Mouse (Mus musculus) brown adipose tissue, adult 24 weeks (tissue): ENCODE measurements around the gene Rasgrp4. TPM values are rescaled to one million over a fixed set of nuclear protein-coding genes. Genes with fewer than 3 reads are reported as not detected.
"Not testable (repeated sequence)": the region's sequence is repeated elsewhere in the genome, so short reads cannot be mapped to it uniquely, and the experiment has no call there.

Experiments
- H3K27ac ChIP-seq: fragments of 200-500 bp; replicated peaks from 2 replicates; pipeline ENCODE4 v1.5.1; 2012; ENCODE audit warnings: low read depth, mild to moderate bottlenecking, low read length
- H3K4me1 ChIP-seq: fragments of 200-500 bp; 2 replicates; pipeline ENCODE4 v1.6.1; 2012; ENCODE audit warnings: low read length, mixed read lengths; ENCODE audit not compliant: control insufficient read depth, insufficient read depth, insufficient read length
- H3K4me3 ChIP-seq: fragments of 200-500 bp; 2 replicates; pipeline ENCODE4 v1.5.1; 2012; ENCODE audit warnings: low read depth, mild to moderate bottlenecking, low read length, moderate library complexity; ENCODE audit not compliant: insufficient read depth
- polyA plus RNA-seq: library from polyadenylated mRNA; stranded (reverse); fragments of >200 nt; gene quantifications from 2 replicates; pipeline ENCODE4 v1.2.4, GENCODE M21; 2012; ENCODE audit not compliant: missing spikeins, insufficient read depth, insufficient read length

Rasgrp4 gene
- polyA plus RNA-seq, 1 experiment = 1.0 TPM

GRCm38 (mm10) chr7:29180854-29181236 is 46.2 kb downstream of the Rasgrp4 start:
- Histone ChIP-seq H3K4me1 (peaks cover 4% of the 10 kb centered on the region; the same call in 1 of the 2 replicates), H3K27ac (no peak overlapping the region), H3K4me3 (no peak overlapping the region)

DNA sequence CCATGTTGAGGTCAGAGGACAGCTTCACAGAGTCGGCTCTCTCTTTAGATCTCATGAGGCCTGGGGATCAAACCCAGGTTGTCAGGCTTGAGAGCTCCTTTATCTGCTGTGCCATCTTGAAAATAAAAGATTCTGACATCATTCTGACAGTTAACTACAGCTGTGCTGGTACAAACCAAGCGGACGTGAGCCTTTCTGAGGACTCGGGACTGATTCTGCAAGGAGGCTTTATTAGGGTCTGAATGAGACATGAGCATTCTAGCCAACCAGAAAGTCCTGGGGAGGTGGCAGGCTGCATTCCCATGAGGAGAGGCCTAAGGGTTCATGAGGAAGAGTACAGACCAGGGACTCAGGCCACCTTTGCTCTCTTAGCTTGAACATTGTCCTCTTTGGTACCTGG is 46.7 kb downstream of the Rasgrp4 start:
- not testable (repeated sequence) for H3K27ac ChIP-seq, H3K4me1 ChIP-seq, H3K4me3 ChIP-seq

DNA sequence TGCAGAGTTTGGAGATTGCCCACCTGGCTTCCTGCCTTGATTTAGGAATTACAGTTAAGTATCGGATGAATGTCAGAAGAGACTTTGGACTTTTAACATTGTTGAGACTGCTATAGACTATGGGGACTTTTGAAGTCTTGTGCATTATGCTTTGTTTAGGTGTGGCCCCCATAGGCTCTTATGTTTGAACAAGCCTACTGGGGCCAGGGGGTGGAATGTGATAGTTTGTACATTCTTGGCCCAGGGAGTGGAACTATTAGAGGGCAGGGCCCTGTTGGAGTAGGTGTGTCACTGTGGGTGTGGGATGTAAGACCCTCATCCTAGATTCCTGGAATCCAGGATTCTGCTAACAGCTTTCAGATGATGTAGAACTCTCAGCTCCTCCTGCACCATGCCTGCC is 59.6 kb downstream of the Rasgrp4 start:
- H3K4me3 ChIP-seq, H3K4me1 ChIP-seq, H3K27ac ChIP-seq: not testable (repeated sequence)

GRCm38 (mm10) chr7:29202577-29202976 is 67.9 kb downstream of the Rasgrp4 start:
- H3K4me1 ChIP-seq = no peaks in the 10 kb centered on the region
- no peak overlapping the region for H3K27ac ChIP-seq
- H3K4me3 ChIP-seq = no peak overlapping the region

Other genes starting within 250 kb of the Rasgrp4 start
- 122 and 135 TPM in 2 replicates for gene Actn4, start 172.5 kb upstream of the Rasgrp4 start, polyA plus RNA-seq
- gene Eif3k, start 153.0 kb upstream of the Rasgrp4 start, polyA plus RNA-seq = 165 and 216 TPM in 2 replicates
- 0.63 and 1.4 TPM in 2 replicates for gene Map4k1, start 152.8 kb upstream of the Rasgrp4 start, polyA plus RNA-seq
- gene Ryr1, start 9.7 kb upstream of the Rasgrp4 start, polyA plus RNA-seq = 1.9 and 6.1 TPM in 2 replicates
- gene Fam98c, start 21.4 kb downstream of the Rasgrp4 start, polyA plus RNA-seq = 9.9 and 10.5 TPM in 2 replicates
- gene Ggn, start 35.4 kb downstream of the Rasgrp4 start, polyA plus RNA-seq = not detected in 2 replicates
- gene Spred3, start 35.6 kb downstream of the Rasgrp4 start, polyA plus RNA-seq = 0.32 and 1.2 TPM in 2 replicates
- 302 and 383 TPM in 2 replicates for gene Psmd8, start 45.9 kb downstream of the Rasgrp4 start, polyA plus RNA-seq
- gene Catsperg1, start 79.2 kb downstream of the Rasgrp4 start, polyA plus RNA-seq = 0.58 TPM in 1 of 2 replicates, not detected in the other
- 1.3 and 1.6 TPM in 2 replicates for gene Kcnk6, start 97.7 kb downstream of the Rasgrp4 start, polyA plus RNA-seq
- 72.2 and 79.7 TPM in 2 replicates for gene Yif1b, start 103.5 kb downstream of the Rasgrp4 start, polyA plus RNA-seq
- gene 2200002D01Rik, start 113.6 kb downstream of the Rasgrp4 start, polyA plus RNA-seq = 2.5 TPM in 1 of 2 replicates, not detected in the other
- gene Spint2, start 147.1 kb downstream of the Rasgrp4 start, polyA plus RNA-seq = 3.9 and 5.6 TPM in 2 replicates
- 4.6 and 7.2 TPM in 2 replicates for gene Ppp1r14a, start 154.5 kb downstream of the Rasgrp4 start, polyA plus RNA-seq
- gene Dpf1, start 169.1 kb downstream of the Rasgrp4 start, polyA plus RNA-seq = not detected in 2 replicates